Mouse (Mus musculus) brain, embryonic 14.5 days (tissue): ENCODE data around the gene Arhgdia.

Experiments
- CTCF ChIP-seq: fragments of 200-500 bp; IDR thresholded peaks from 2 replicates; pipeline ENCODE4 v1.5.1; 2012; ENCODE audit warnings: inconsistent platforms, mild to moderate bottlenecking, moderate library complexity, borderline replicate concordance; ENCODE audit not compliant: insufficient read depth, insufficient read length; ENCODE audit errors: extremely low read depth
- POLR2A ChIP-seq: fragments of 200-500 bp; IDR thresholded peaks from 2 replicates; pipeline ENCODE4 v1.6.1; 2012; ENCODE audit warnings: mild to moderate bottlenecking, inconsistent platforms, borderline replicate concordance; ENCODE audit not compliant: poor library complexity, insufficient read depth, insufficient read length, severe bottlenecking; ENCODE audit errors: extremely low read depth

GRCm38 (mm10) chr11:120628601-120629340 lies 47.3 kb upstream of the Arhgdia start:
- TF ChIP-seq POLR2A, result no peak
- no peak for TF ChIP-seq CTCF
